Comparison of ENCODE assay signal across 9 mouse cellular contexts in genomic region chr7:19229404-19229803, GRCm38 (mm10). TPM values are rescaled to one million over a fixed set of nuclear protein-coding genes. Genes with fewer than 3 reads are reported as not detected.
DNase-seq lines count a peak whose midpoint lies in the region; ATAC-seq and TF ChIP-seq lines count a peak whose summit lies in the region.
"Had no signal": no experiment of that assay in that cellular context is flagged by ENCODE, and none has a peak within 500 bp of the region (broad histone marks: within the 10 kb centered on the region; RNA-seq: fewer than 3 reads in every experiment).

No protein-coding gene starts in this region.

- ATAC-seq in heart, embryonic 13.5 days (ENCODE audit: extremely low read depth, insufficient number of reproducible peaks, low FRiP score, low TSS enrichment), result no peak
- ATAC-seq in forebrain, embryonic 12.5 days (ENCODE audit: low FRiP score), result no peak
- ATAC-seq in liver, embryonic 14.5 days (ENCODE audit: insufficient read depth), result no peak

- no peak for TF ChIP-seq CTCF in E14TG2a.4 (conservative IDR thresholded peaks at IDR 0.05; ENCODE audit: low read length)
- no peak for TF ChIP-seq CTCF in liver, embryonic 14.5 days (IDR thresholded peaks at IDR 0.05; ENCODE audit: low read depth)

- no peaks in the 10 kb centered on the region for H3K27me3 ChIP-seq in heart, embryonic 13.5 days (replicated peaks)
- H3K27me3 ChIP-seq in E14TG2a.4 (ENCODE audit: insufficient read depth, low read length), result no peaks in the 10 kb centered on the region
- H3K27me3 ChIP-seq in forebrain, embryonic 12.5 days, result no peaks in the 10 kb centered on the region
- H3K27me3 ChIP-seq in liver, embryonic 14.5 days (ENCODE audit: control insufficient read depth, insufficient read depth, low read length), result no peaks in the 10 kb centered on the region

- DNase-seq in heart, postnatal 36 days, result no peak
- DNase-seq in liver, embryonic 14.5 days (ENCODE audit: low read depth in 3 of 3, low spot score in 3 of 3), result no peak
- no peak for DNase-seq in urinary bladder, postnatal 14 days (ENCODE audit: low spot score)
- DNase-seq in layer of hippocampus, adult 8-10 months (ENCODE audit: low spot score in 2 of 2), result no peak
- DNase-seq in spleen, postnatal 4 days (ENCODE audit: low spot score in 2 of 2), result no peak

- no peak for TF ChIP-seq EP300 in liver, embryonic 14.5 days (IDR thresholded peaks at IDR 0.05; ENCODE audit: low read depth)

- H3K36me3 ChIP-seq in heart, embryonic 13.5 days, result peaks cover 36% of the 10 kb centered on the region
- peaks cover 50% of the 10 kb centered on the region for H3K36me3 ChIP-seq in E14TG2a.4 (ENCODE audit: insufficient read depth, low read length)
- H3K36me3 ChIP-seq in forebrain, embryonic 12.5 days (replicated peaks), result peaks cover 26% of the 10 kb centered on the region
- H3K36me3 ChIP-seq in liver, embryonic 14.5 days (replicated peaks; ENCODE audit: control insufficient read depth, insufficient read depth, low read depth), result no peaks in the 10 kb centered on the region

- peak overlapping the region; percentile 72 for H3K27ac ChIP-seq in heart, embryonic 13.5 days (replicated peaks)
- H3K27ac ChIP-seq in forebrain, embryonic 12.5 days, result peak overlapping the region; percentile 100; the same call in 1 of the 2 replicates
- peak overlapping the region; percentile 95 for H3K27ac ChIP-seq in liver, embryonic 14.5 days

- intact Hi-C loops in heart, postnatal 36 days (cut with DNase I), result loop anchor here (5.0 kb wide), 1 partner anchor 133 kb away; no protein-coding TSS in a partner anchor

- H3K4me3 ChIP-seq in heart, embryonic 13.5 days, result peak overlapping the region; percentile 59
- peak overlapping the region; percentile 90 for H3K4me3 ChIP-seq in E14TG2a.4 (replicated peaks; ENCODE audit: low read length)
- peak overlapping the region; percentile 64 for H3K4me3 ChIP-seq in forebrain, embryonic 12.5 days (replicated peaks)
- H3K4me3 ChIP-seq in liver, embryonic 14.5 days (ENCODE audit: insufficient read depth in 1 of 2, low read depth in 2 of 2, low read length in 2 of 2), result peak overlapping the region; percentile 81 to 97

- H3K9me3 ChIP-seq in heart, embryonic 13.5 days, result no peaks in the 10 kb centered on the region
- no peaks in the 10 kb centered on the region for H3K9me3 ChIP-seq in E14TG2a.4 (ENCODE audit: low read length)
- no peaks in the 10 kb centered on the region for H3K9me3 ChIP-seq in forebrain, embryonic 12.5 days
- H3K9me3 ChIP-seq in liver, embryonic 14.5 days (ENCODE audit: control insufficient read depth, low read length), result no peaks in the 10 kb centered on the region

- peak overlapping the region; percentile 76 for H3K4me2 ChIP-seq in heart, embryonic 13.5 days
- peak overlapping the region; percentile 91 for H3K4me2 ChIP-seq in forebrain, embryonic 12.5 days
- H3K4me2 ChIP-seq in liver, embryonic 14.5 days (ENCODE audit: low read depth), result peak overlapping the region; percentile 97

- H3K9ac ChIP-seq in heart, embryonic 13.5 days, result peak overlapping the region; percentile 80
- peak overlapping the region; percentile 68 for H3K9ac ChIP-seq in forebrain, embryonic 12.5 days
- H3K9ac ChIP-seq in liver, embryonic 14.5 days (replicated peaks), result peak overlapping the region; percentile 97

- WGBS in heart, embryonic 13.5 days, result 36% methylated on average over 5 of the region's 5 CpGs
- 51% methylated on average over 5 of the region's 5 CpGs for WGBS in forebrain, embryonic 12.5 days
- WGBS in liver, embryonic 14.5 days (ENCODE audit: insufficient replicate concordance), result 31% methylated on average over 5 of the region's 5 CpGs

- peaks cover 34% of the 10 kb centered on the region for H3K4me1 ChIP-seq in heart, embryonic 13.5 days
- H3K4me1 ChIP-seq in E14TG2a.4 (replicated peaks; ENCODE audit: low read depth, low read length), result peaks cover 71% of the 10 kb centered on the region
- peaks cover 24% of the 10 kb centered on the region for H3K4me1 ChIP-seq in forebrain, embryonic 12.5 days
- H3K4me1 ChIP-seq in liver, embryonic 14.5 days (replicated peaks; ENCODE audit: control insufficient read depth in 2 of 2, insufficient read depth in 2 of 2, low read length in 1 of 2), result peaks cover 31 to 41% of the 10 kb centered on the region in 2 experiments

RNA-seq across cellular contexts. Expression of gene Opa3, which starts 1.3 kb away (rescaled TPM):
- polyA plus RNA-seq in heart, embryonic 13.5 days (2015; fragmentation: Nextera tagmentation; extraction: Ambion mirVana), result 35.2 and 38.4 TPM in 2 replicates
- total RNA-seq in heart, postnatal 36 days (2021), result 10 to 100 TPM; 53.9 to 62.9 TPM
- polyA plus RNA-seq in forebrain, embryonic 12.5 days (2016; fragmentation: Nextera tagmentation; extraction: Ambion mirVana), result 45.5 and 48.3 TPM in 2 replicates
- 8.3 and 9.1 TPM in 2 replicates for polyA plus RNA-seq in liver, embryonic 14.5 days (2012; rRNA removed)
- 12.8 and 14.6 TPM in 2 replicates for polyA plus RNA-seq in liver, embryonic 14.5 days (2014; fragmentation: Nextera tagmentation; extraction: Ambion mirVana)
- 10 to 100 TPM; 33.8 to 45.7 (median 40.7) TPM for total RNA-seq in layer of hippocampus, adult 8-10 months (2022)

RNA-seq across cellular contexts. Expression of gene Gpr4, which starts 17.1 kb away (rescaled TPM):
- polyA plus RNA-seq in heart, embryonic 13.5 days (2015; fragmentation: Nextera tagmentation; extraction: Ambion mirVana), result 1.7 and 1.8 TPM in 2 replicates
- total RNA-seq in heart, postnatal 36 days (2021), result 10 to 100 TPM in 1 of 2 experiments, 1 to 10 TPM in 1; 7.9 to 10.6 TPM
- 1.6 and 1.7 TPM in 2 replicates for polyA plus RNA-seq in forebrain, embryonic 12.5 days (2016; fragmentation: Nextera tagmentation; extraction: Ambion mirVana)
- 0.35 and 0.53 TPM in 2 replicates for polyA plus RNA-seq in liver, embryonic 14.5 days (2012; rRNA removed)
- 0.10 and 0.23 TPM in 2 replicates for polyA plus RNA-seq in liver, embryonic 14.5 days (2014; fragmentation: Nextera tagmentation; extraction: Ambion mirVana)
- total RNA-seq in layer of hippocampus, adult 8-10 months (2022), result 1 to 10 TPM; 1.3 to 2.7 (median 1.8) TPM

RNA-seq across cellular contexts. Expression of gene Vasp, which starts 42.2 kb away (rescaled TPM):
- 81.2 and 81.7 TPM in 2 replicates for polyA plus RNA-seq in heart, embryonic 13.5 days (2015; fragmentation: Nextera tagmentation; extraction: Ambion mirVana)
- total RNA-seq in heart, postnatal 36 days (2021), result 10 to 100 TPM; 32.6 to 36.1 TPM
- polyA plus RNA-seq in forebrain, embryonic 12.5 days (2016; fragmentation: Nextera tagmentation; extraction: Ambion mirVana), result 42.4 and 43.0 TPM in 2 replicates
- polyA plus RNA-seq in liver, embryonic 14.5 days (2012; rRNA removed), result 35.3 and 39.9 TPM in 2 replicates
- polyA plus RNA-seq in liver, embryonic 14.5 days (2014; fragmentation: Nextera tagmentation; extraction: Ambion mirVana), result 25.5 and 31.0 TPM in 2 replicates
- 10 to 100 TPM; 17.4 to 26.8 (median 19.5) TPM for total RNA-seq in layer of hippocampus, adult 8-10 months (2022)

RNA-seq across cellular contexts. Expression of gene Ppm1n, which starts 50.5 kb away (rescaled TPM):
- not detected in 2 replicates for polyA plus RNA-seq in heart, embryonic 13.5 days (2015; fragmentation: Nextera tagmentation; extraction: Ambion mirVana)
- total RNA-seq in heart, postnatal 36 days (2021), result not detected
- 0.19 TPM in 1 of 2 replicates, not detected in the other for polyA plus RNA-seq in forebrain, embryonic 12.5 days (2016; fragmentation: Nextera tagmentation; extraction: Ambion mirVana)
- 0.04 TPM in 1 of 2 replicates, not detected in the other for polyA plus RNA-seq in liver, embryonic 14.5 days (2012; rRNA removed)
- not detected in 2 replicates for polyA plus RNA-seq in liver, embryonic 14.5 days (2014; fragmentation: Nextera tagmentation; extraction: Ambion mirVana)
- under 1 TPM in 1 of 4 experiments, not detected in 3; 0.28 TPM for total RNA-seq in layer of hippocampus, adult 8-10 months (2022)
- total RNA-seq: gastrocnemius, postnatal 4 days had no signal

RNA-seq across cellular contexts. Expression of gene Rtn2, which starts 53.0 kb away (rescaled TPM):
- 26.1 and 29.3 TPM in 2 replicates for polyA plus RNA-seq in heart, embryonic 13.5 days (2015; fragmentation: Nextera tagmentation; extraction: Ambion mirVana)
- total RNA-seq in heart, postnatal 36 days (2021), result 100 to 1,000 TPM; 137 to 148 TPM
- 70.3 and 74.1 TPM in 2 replicates for polyA plus RNA-seq in forebrain, embryonic 12.5 days (2016; fragmentation: Nextera tagmentation; extraction: Ambion mirVana)
- polyA plus RNA-seq in liver, embryonic 14.5 days (2012; rRNA removed), result 2.9 and 4.1 TPM in 2 replicates
- 2.6 and 3.0 TPM in 2 replicates for polyA plus RNA-seq in liver, embryonic 14.5 days (2014; fragmentation: Nextera tagmentation; extraction: Ambion mirVana)
- 10 to 100 TPM; 76.6 to 96.7 (median 85.4) TPM for total RNA-seq in layer of hippocampus, adult 8-10 months (2022)
